Mouse (Mus musculus) kidney, adult 2 months (tissue): ENCODE measurements around the gene Tbx6. TPM values are rescaled to one million over a fixed set of nuclear protein-coding genes. Genes with fewer than 3 reads are reported as not detected.
A peak's percentile ranks its signal among the peaks of the same experiment; 100 is the strongest.

ENCODE experiments used
- DNase-seq: peaks from one replicate; pipeline ENCODE4 v3.0.0; 2021
- H3K27ac ChIP-seq: fragments of 200-500 bp; 2 replicates; pipeline ENCODE4 v1.5.1; 2012; ENCODE audit warnings: low read depth, low read length, control low read depth, inconsistent platforms; ENCODE audit not compliant: insufficient read depth
- H3K27me3 ChIP-seq: fragments of 200-500 bp; replicated peaks from 2 replicates; pipeline ENCODE4 v1.6.1; 2012; ENCODE audit warnings: mild to moderate bottlenecking, moderate library complexity, low read length, inconsistent platforms; ENCODE audit not compliant: control insufficient read depth, insufficient read depth
- H3K36me3 ChIP-seq: fragments of 200-500 bp; 2 replicates; pipeline ENCODE4 v1.6.1; 2012; ENCODE audit warnings: mild to moderate bottlenecking, moderate library complexity, low read length, inconsistent platforms; ENCODE audit not compliant: control insufficient read depth, insufficient read depth
- H3K4me1 ChIP-seq: fragments of 200-500 bp; 2 replicates; pipeline ENCODE4 v1.6.1; 2011; ENCODE audit warnings: low read length; ENCODE audit not compliant: control insufficient read depth, insufficient read depth
- H3K4me3 ChIP-seq: fragments of 200-500 bp; 2 replicates; pipeline ENCODE4 v1.5.1; 2011; ENCODE audit warnings: mild to moderate bottlenecking, low read depth, low read length, control low read depth; ENCODE audit not compliant: insufficient read depth
- CTCF ChIP-seq: fragments of 200-500 bp; conservative IDR thresholded peaks from 2 replicates; pipeline ENCODE4 v1.5.1; 2011; ENCODE audit warnings: low read depth, mild to moderate bottlenecking, control low read depth, low read length, moderate library complexity, mixed read lengths; ENCODE audit not compliant: insufficient read depth, insufficient read length
- POLR2A ChIP-seq: fragments of 200-500 bp; IDR thresholded peaks from one replicate; pipeline ENCODE4 v1.6.1; 2011; ENCODE audit warnings: low read depth, low read length, control low read depth
- WGBS: fragments of 180-500 bp; shearing (Covaris S2); methylation state at CpG from one replicate; pipeline ENCODE4 v1.1.7; 2018; 5-methylcytosine and 5-hydroxymethylcytosine counted together
- polyA plus RNA-seq: library from polyadenylated mRNA; depleted of rRNA; stranded (reverse); fragments of >200 nt; gene quantifications from 2 replicates; pipeline ENCODE4 v1.2.3, GENCODE M21; 2012

The Tbx6 gene
- polyA plus RNA-seq, 1 experiment: 2.1 TPM

- TF ChIP-seq POLR2A (no peak), CTCF (no peak)
These were observed 25.7 kb downstream of the Tbx6 start for GRCm38 (mm10) chr7:126806956-126807355.

GRCm38 (mm10) chr7:126807405-126807804 lies 26.1 kb downstream of the Tbx6 start:
- DNase-seq: no peak
- Histone ChIP-seq H3K4me3 (no peak overlapping the region), H3K36me3 (no peaks in the 10 kb centered on the region), H3K27me3 (no peaks in the 10 kb centered on the region), H3K4me1 (no peaks in the 10 kb centered on the region), H3K27ac (no peak overlapping the region)
- TF ChIP-seq POLR2A: no peak
- TF ChIP-seq CTCF: no peak
- WGBS: 65% methylated on average over 4 of the region's 4 CpGs

More at GRCm38 (mm10) chr7:126806956-126807355, 25.7 kb downstream of the Tbx6 start:
- no peaks in the 10 kb centered on the region for H3K36me3 ChIP-seq
- DNase-seq: peak; percentile 70
- no peak overlapping the region for H3K27ac ChIP-seq
- no peaks in the 10 kb centered on the region for H3K27me3 ChIP-seq
- no peaks in the 10 kb centered on the region for H3K4me1 ChIP-seq
- 60% methylated on average over 6 of the region's 6 CpGs for WGBS
- no peak overlapping the region for H3K4me3 ChIP-seq

- TF ChIP-seq POLR2A (no peak), CTCF (no peak)
These were observed 27.6 kb downstream of the Tbx6 start for GRCm38 (mm10) chr7:126808703-126809455.

DNA sequence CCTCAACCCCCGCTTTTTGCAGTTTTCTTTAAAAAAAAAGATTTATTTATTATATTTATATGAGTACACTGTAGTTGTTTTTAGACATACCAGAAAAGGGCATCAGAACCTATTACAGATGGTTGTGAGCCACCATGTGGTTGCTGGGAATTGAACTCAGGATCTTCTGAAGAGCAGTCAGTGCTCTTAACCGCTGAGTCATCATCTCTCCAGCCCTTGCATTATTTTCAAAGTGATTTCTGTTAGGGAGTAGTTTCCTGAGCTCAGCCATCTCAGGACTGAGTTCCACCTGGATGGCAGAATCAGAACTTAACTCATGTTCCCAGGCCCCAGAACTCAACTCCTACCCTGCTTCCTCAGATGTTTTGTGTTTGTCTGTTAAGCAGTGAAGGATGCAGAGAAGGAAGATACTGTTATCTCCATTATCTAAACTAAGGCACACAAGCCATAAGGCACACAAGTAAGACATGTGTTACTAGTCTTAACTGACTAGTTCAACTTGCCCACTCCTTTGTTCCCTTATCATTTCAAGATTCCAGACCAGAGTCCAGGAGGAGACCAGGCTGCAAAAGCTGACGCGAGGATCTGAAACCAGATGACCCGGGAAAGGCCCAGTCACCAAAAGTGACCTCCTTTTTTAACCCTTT lies 28.6 kb downstream of the Tbx6 start:
- H3K36me3 ChIP-seq: no peaks in the 10 kb centered on the region
- WGBS: 61% methylated on average over 5 of the region's 5 CpGs
- no peaks in the 10 kb centered on the region for H3K4me1 ChIP-seq
- H3K27me3 ChIP-seq: no peaks in the 10 kb centered on the region
- no peak for DNase-seq
- no peak overlapping the region for H3K27ac ChIP-seq
- H3K4me3 ChIP-seq: no peak overlapping the region
- no peak for TF ChIP-seq POLR2A
- no peak for TF ChIP-seq CTCF

More at GRCm38 (mm10) chr7:126808703-126809455, 27.6 kb downstream of the Tbx6 start:
- Histone ChIP-seq H3K27ac (no peak overlapping the region), H3K36me3 (no peaks in the 10 kb centered on the region), H3K4me3 (peak overlapping the region; percentile 64), H3K27me3 (no peaks in the 10 kb centered on the region), H3K4me1 (no peaks in the 10 kb centered on the region)
- DNase-seq: peak; percentile 96
- under 1% methylated on average over 43 of the region's 43 CpGs for WGBS

DNA sequence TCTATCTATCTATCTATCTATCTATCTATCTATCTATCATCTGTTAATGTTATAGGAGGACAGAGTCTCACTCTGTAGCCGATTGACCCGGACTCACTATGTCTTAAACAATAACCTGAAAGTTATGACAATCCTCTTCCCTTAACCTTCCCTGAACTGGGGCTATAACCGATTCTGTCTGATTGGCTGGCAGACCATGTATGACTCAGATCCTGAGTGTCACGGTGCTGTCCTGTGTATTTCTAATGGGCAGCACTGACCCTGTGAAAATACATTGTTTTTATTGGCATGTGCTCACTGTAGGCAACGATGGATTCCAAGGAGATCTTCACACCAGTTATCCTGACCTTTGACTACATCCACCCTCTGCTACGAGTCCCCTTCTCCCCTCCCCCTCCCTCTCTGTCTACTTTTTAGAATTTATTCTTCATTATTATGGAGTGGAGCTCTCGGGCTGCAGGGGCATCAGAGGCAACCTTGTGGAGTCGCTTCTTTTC lies 34.5 kb downstream of the Tbx6 start:
- Histone ChIP-seq H3K36me3 (no peaks in the 10 kb centered on the region), H3K27me3 (no peaks in the 10 kb centered on the region), H3K27ac (no peak overlapping the region), H3K4me3 (no peak overlapping the region), H3K4me1 (no peaks in the 10 kb centered on the region)
- WGBS: 41% methylated on average over 8 of the region's 8 CpGs
- no peak for DNase-seq
- TF ChIP-seq POLR2A (no peak), CTCF (no peak)

GRCm38 (mm10) chr7:126816494-126816893 lies 35.2 kb downstream of the Tbx6 start:
- Histone ChIP-seq H3K4me1 (no peaks in the 10 kb centered on the region), H3K4me3 (no peak overlapping the region), H3K27me3 (no peaks in the 10 kb centered on the region), H3K36me3 (no peaks in the 10 kb centered on the region), H3K27ac (no peak overlapping the region)
- no peak for DNase-seq
- TF ChIP-seq CTCF: no peak
- TF ChIP-seq POLR2A: no peak
- 79% methylated on average over 8 of the region's 8 CpGs for WGBS

DNA sequence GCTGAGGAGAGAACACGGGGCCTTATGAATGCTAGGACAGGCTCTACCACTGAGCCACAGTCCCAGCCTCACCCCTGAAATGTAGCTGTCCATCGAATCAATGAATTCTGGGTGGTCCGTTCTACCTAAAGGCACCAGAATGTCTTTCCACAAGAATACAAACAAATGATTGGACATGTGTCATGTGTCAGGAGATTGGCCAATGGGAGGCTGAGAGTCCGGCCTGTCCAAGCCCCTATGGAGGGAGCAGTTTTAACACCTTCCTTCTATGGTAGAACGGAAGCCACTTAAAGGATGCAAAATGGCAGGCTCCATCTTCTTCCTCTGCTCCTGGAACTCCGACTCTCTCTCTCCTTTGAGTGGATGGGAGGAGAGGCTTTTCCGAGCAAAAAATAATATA lies 36.3 kb downstream of the Tbx6 start:
- DNase-seq: no peak
- Histone ChIP-seq H3K4me1 (no peaks in the 10 kb centered on the region), H3K36me3 (no peaks in the 10 kb centered on the region), H3K27me3 (no peaks in the 10 kb centered on the region), H3K4me3 (no peak overlapping the region), H3K27ac (no peak overlapping the region)
- WGBS: 86% methylated on average over 7 of the region's 7 CpGs
- TF ChIP-seq POLR2A (no peak), CTCF (no peak)
